Mouse (Mus musculus) brain, embryonic 14.5 days (tissue): ENCODE measurements around the gene Nudt7. TPM values are rescaled to one million over a fixed set of nuclear protein-coding genes. Genes with fewer than 3 reads are reported as not detected.

ENCODE experiments used
- DNase-seq: peaks from one replicate; pipeline ENCODE4 v3.0.0-alpha.2; 2011; ENCODE audit warnings: low read depth
- CTCF ChIP-seq: fragments of 200-500 bp; IDR thresholded peaks from 2 replicates; pipeline ENCODE4 v1.5.1; 2012; ENCODE audit warnings: inconsistent platforms, mild to moderate bottlenecking, moderate library complexity, borderline replicate concordance; ENCODE audit not compliant: insufficient read depth, insufficient read length; ENCODE audit errors: extremely low read depth
- POLR2A ChIP-seq: fragments of 200-500 bp; IDR thresholded peaks from 2 replicates; pipeline ENCODE4 v1.6.1; 2012; ENCODE audit warnings: mild to moderate bottlenecking, inconsistent platforms, borderline replicate concordance; ENCODE audit not compliant: poor library complexity, insufficient read depth, insufficient read length, severe bottlenecking; ENCODE audit errors: extremely low read depth
- polyA plus RNA-seq: library from polyadenylated mRNA; depleted of rRNA; stranded (reverse); fragments of >200 nt; gene quantifications from 2 replicates; pipeline ENCODE4 v1.2.3, GENCODE M21; 2012; rRNA removed

Gene Nudt7
- polyA plus RNA-seq, 1 experiment: 3.7 TPM

GRCm38 (mm10) chr8:114153311-114154045 lies 20.1 kb downstream of the Nudt7 start:
- TF ChIP-seq CTCF (no peak), POLR2A (no peak)
- peak; percentile 53 for DNase-seq

GRCm38 (mm10) chr8:114158586-114158985 lies 25.2 kb downstream of the Nudt7 start:
- DNase-seq: peak; percentile 59
- TF ChIP-seq POLR2A: no peak
- TF ChIP-seq CTCF: no peak

GRCm38 (mm10) chr8:114159666-114160065 lies 26.3 kb downstream of the Nudt7 start:
- TF ChIP-seq CTCF: no peak
- no peak for TF ChIP-seq POLR2A
- no peak for DNase-seq

GRCm38 (mm10) chr8:114163871-114164270 lies 30.5 kb downstream of the Nudt7 start:
- TF ChIP-seq CTCF (no peak), POLR2A (no peak)
- DNase-seq: no peak

- no peak for DNase-seq
- no peak for TF ChIP-seq POLR2A
- no peak for TF ChIP-seq CTCF
These were observed 31.2 kb downstream of the Nudt7 start for GRCm38 (mm10) chr8:114164444-114165096.

- no peak for TF ChIP-seq CTCF
- TF ChIP-seq POLR2A: no peak
- peak; percentile 57 for DNase-seq
These were observed 32.4 kb downstream of the Nudt7 start for GRCm38 (mm10) chr8:114165741-114166140.

GRCm38 (mm10) chr8:114176721-114177120 lies 43.4 kb downstream of the Nudt7 start:
- DNase-seq: no peak
- no peak for TF ChIP-seq POLR2A
- TF ChIP-seq CTCF: no peak

- TF ChIP-seq POLR2A (no peak), CTCF (no peak)
- DNase-seq: no peak
These were observed 60.0 kb downstream of the Nudt7 start for GRCm38 (mm10) chr8:114193334-114193733.

- TF ChIP-seq CTCF (no peak), POLR2A (no peak)
- peak; percentile 56 for DNase-seq
These were observed 65.6 kb downstream of the Nudt7 start for GRCm38 (mm10) chr8:114198990-114199389.

Other genes starting within 250 kb of the Nudt7 start
- 67.1 and 104 TPM in 2 replicates for gene Vat1l, start 72.1 kb downstream of the Nudt7 start, polyA plus RNA-seq